Comparison of ENCODE assay signal across 12 mouse cellular contexts in the genomic region with DNA sequence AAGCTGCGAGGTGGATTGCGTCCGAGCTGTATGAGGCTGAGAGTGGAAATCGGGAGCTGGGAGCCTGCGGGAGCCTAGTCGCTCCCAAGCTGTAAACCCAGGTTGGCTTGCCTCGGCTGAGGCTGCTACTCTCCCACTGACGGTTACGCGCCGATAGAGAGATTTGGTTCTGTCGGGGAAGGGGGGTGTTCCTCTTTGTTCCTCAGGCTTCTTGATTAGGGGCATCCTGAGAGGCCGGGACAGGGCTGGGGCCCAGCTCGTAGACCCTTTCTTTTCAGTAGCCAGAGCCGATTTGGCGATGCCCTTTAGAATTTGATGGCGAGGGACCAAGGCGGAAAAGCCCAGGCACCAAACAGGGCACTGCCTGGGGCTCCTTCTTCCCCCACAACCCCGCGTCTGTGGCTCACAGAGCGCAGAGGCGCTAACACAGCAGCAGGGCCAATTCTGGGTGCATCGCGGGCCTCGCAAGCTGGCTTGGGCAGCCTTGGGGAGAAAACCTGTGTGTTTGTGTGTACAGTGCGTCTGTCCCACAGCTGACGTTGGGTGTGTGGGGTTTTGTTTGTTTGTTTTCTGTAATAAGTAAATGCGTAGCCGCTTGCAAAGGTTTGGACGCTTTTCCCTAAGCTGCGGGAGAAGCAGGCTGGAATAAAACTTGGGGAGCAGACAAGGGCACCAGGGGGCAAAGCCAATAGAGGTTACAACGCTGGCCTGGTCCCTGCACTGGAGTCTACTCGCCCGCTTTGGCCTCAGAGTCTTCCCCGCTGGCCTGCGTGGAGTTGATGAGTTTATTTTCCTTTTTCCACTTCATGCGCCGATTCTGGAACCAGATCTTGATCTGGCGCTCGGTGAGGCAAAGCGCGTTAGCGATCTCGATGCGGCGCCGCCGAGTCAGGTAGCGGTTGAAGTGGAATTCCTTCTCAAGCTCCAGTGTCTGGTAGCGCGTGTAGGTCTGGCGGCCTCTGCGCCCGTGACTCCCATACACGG. TPM values are rescaled to one million over a fixed set of nuclear protein-coding genes. Genes with fewer than 3 reads are reported as not detected.
A peak's percentile ranks its signal among the peaks of the same experiment; 100 is the strongest.
DNase-seq lines count a peak whose midpoint lies in the region; ATAC-seq lines count a peak whose summit lies in the region.
"Had no signal": no experiment of that assay in that cellular context is flagged by ENCODE, and none has a peak within 500 bp of the region (broad histone marks: within the 10 kb centered on the region; RNA-seq: fewer than 3 reads in every experiment).

No protein-coding gene starts in this region.

- no peak overlapping the region for H3K4me3 ChIP-seq in forebrain, embryonic 11.5 days (ENCODE audit: low read depth, low read length)
- no peak overlapping the region for H3K4me3 ChIP-seq in forebrain, embryonic 15.5 days
- H3K4me3 ChIP-seq in midbrain, embryonic 10.5 days = no peak overlapping the region
- H3K4me3 ChIP-seq in midbrain, embryonic 15.5 days = no peak overlapping the region
- H3K4me3 ChIP-seq in limb, embryonic 10.5 days = peak overlapping the region; percentile 90
- H3K4me3 ChIP-seq in forebrain, embryonic 10.5 days = no peak overlapping the region
- H3K4me3 ChIP-seq: forebrain, embryonic 12.5 days had no signal

- no peaks in the 10 kb centered on the region for H3K36me3 ChIP-seq in forebrain, embryonic 11.5 days (ENCODE audit: control insufficient read depth, insufficient read depth, low read length)
- no peaks in the 10 kb centered on the region for H3K36me3 ChIP-seq in forebrain, embryonic 15.5 days
- no peaks in the 10 kb centered on the region for H3K36me3 ChIP-seq in midbrain, embryonic 10.5 days
- H3K36me3 ChIP-seq in midbrain, embryonic 15.5 days (replicated peaks) = no peaks in the 10 kb centered on the region
- peaks cover 55% of the 10 kb centered on the region for H3K36me3 ChIP-seq in limb, embryonic 10.5 days
- no peaks in the 10 kb centered on the region for H3K36me3 ChIP-seq in forebrain, embryonic 10.5 days (replicated peaks)
- H3K36me3 ChIP-seq: forebrain, embryonic 12.5 days had no signal

- peaks cover 7% of the 10 kb centered on the region; the same call in 1 of the 2 replicates for H3K4me1 ChIP-seq in forebrain, embryonic 11.5 days (replicated peaks; ENCODE audit: control insufficient read depth, insufficient read depth, low read length)
- peaks cover 11% of the 10 kb centered on the region for H3K4me1 ChIP-seq in forebrain, embryonic 15.5 days
- H3K4me1 ChIP-seq in midbrain, embryonic 10.5 days = peaks cover 19% of the 10 kb centered on the region
- peaks cover 6% of the 10 kb centered on the region for H3K4me1 ChIP-seq in midbrain, embryonic 15.5 days
- peaks cover 98% of the 10 kb centered on the region for H3K4me1 ChIP-seq in limb, embryonic 10.5 days
- H3K4me1 ChIP-seq in forebrain, embryonic 10.5 days = peaks cover 24% of the 10 kb centered on the region

- H3K27me3 ChIP-seq in forebrain, embryonic 11.5 days (ENCODE audit: control insufficient read depth, insufficient read depth, low read length) = peaks cover 99% of the 10 kb centered on the region
- H3K27me3 ChIP-seq in forebrain, embryonic 15.5 days = peaks cover 97% of the 10 kb centered on the region
- H3K27me3 ChIP-seq in midbrain, embryonic 10.5 days (ENCODE audit: low read depth, poor library complexity, severe bottlenecking) = peaks cover 100% of the 10 kb centered on the region
- peaks cover 98% of the 10 kb centered on the region for H3K27me3 ChIP-seq in midbrain, embryonic 15.5 days (replicated peaks)
- peaks cover 33% of the 10 kb centered on the region for H3K27me3 ChIP-seq in limb, embryonic 10.5 days (ENCODE audit: low read depth, poor library complexity, severe bottlenecking)
- H3K27me3 ChIP-seq in forebrain, embryonic 10.5 days (ENCODE audit: poor library complexity, severe bottlenecking) = peaks cover 100% of the 10 kb centered on the region

- ATAC-seq in forebrain, embryonic 11.5 days (replicated peaks; ENCODE audit: low FRiP score) = no peak
- no peak for ATAC-seq in forebrain, embryonic 15.5 days (replicated peaks)
- no peak for ATAC-seq in midbrain, embryonic 15.5 days (replicated peaks)
- ATAC-seq in erythroid progenitor cell, adult 5-6 weeks (replicated peaks; ENCODE audit: low FRiP score, poor library complexity, severe bottlenecking) = no peak

- no peak overlapping the region for H3K9ac ChIP-seq in forebrain, embryonic 11.5 days (ENCODE audit: low read length)
- no peak overlapping the region for H3K9ac ChIP-seq in forebrain, embryonic 15.5 days (replicated peaks)
- no peak overlapping the region for H3K9ac ChIP-seq in midbrain, embryonic 15.5 days
- H3K9ac ChIP-seq: forebrain, embryonic 12.5 days had no signal

- no peak overlapping the region for H3K27ac ChIP-seq in forebrain, embryonic 11.5 days (ENCODE audit: low read depth, low read length)
- no peak overlapping the region for H3K27ac ChIP-seq in forebrain, embryonic 15.5 days (replicated peaks)
- no peak overlapping the region for H3K27ac ChIP-seq in midbrain, embryonic 10.5 days (replicated peaks)
- H3K27ac ChIP-seq in midbrain, embryonic 15.5 days = no peak overlapping the region
- peak overlapping the region; percentile 99 for H3K27ac ChIP-seq in limb, embryonic 10.5 days
- no peak overlapping the region for H3K27ac ChIP-seq in forebrain, embryonic 10.5 days
- H3K27ac ChIP-seq: forebrain, embryonic 12.5 days had no signal

- H3K9me3 ChIP-seq in forebrain, embryonic 11.5 days (ENCODE audit: control insufficient read depth, low read length) = no peaks in the 10 kb centered on the region
- no peaks in the 10 kb centered on the region for H3K9me3 ChIP-seq in forebrain, embryonic 15.5 days
- H3K9me3 ChIP-seq in midbrain, embryonic 10.5 days (replicated peaks) = no peaks in the 10 kb centered on the region
- no peaks in the 10 kb centered on the region for H3K9me3 ChIP-seq in midbrain, embryonic 15.5 days
- H3K9me3 ChIP-seq in limb, embryonic 10.5 days (replicated peaks) = no peaks in the 10 kb centered on the region
- H3K9me3 ChIP-seq in forebrain, embryonic 10.5 days = no peaks in the 10 kb centered on the region
- H3K9me3 ChIP-seq: forebrain, embryonic 12.5 days had no signal

- DNase-seq in forebrain, embryonic 11.5 days (ENCODE audit: low spot score) = peak; percentile 64
- peak; percentile 51 for DNase-seq in midbrain, embryonic 10.5 days (ENCODE audit: low spot score)
- DNase-seq in limb, embryonic 10.5 days (ENCODE audit: low spot score) = peak; percentile 72
- no peak for DNase-seq in testis, postnatal 14 days (ENCODE audit: low spot score)
- no peak for DNase-seq in forebrain, embryonic 10.5 days (ENCODE audit: extremely low spot score, low spot score)
- DNase-seq: cerebellum, adult 2 months had no signal

- WGBS in forebrain, embryonic 11.5 days = under 1% methylated on average over 55 of the region's 55 CpGs
- WGBS in forebrain, embryonic 15.5 days = under 1% methylated on average over 55 of the region's 55 CpGs
- WGBS in midbrain, embryonic 10.5 days = 1% methylated on average over 55 of the region's 55 CpGs
- under 1% methylated on average over 55 of the region's 55 CpGs for WGBS in midbrain, embryonic 15.5 days
- 2% methylated on average over 55 of the region's 55 CpGs for WGBS in limb, embryonic 10.5 days
- WGBS in forebrain, embryonic 10.5 days = 1% methylated on average over 55 of the region's 55 CpGs

- no peak overlapping the region for H3K4me2 ChIP-seq in forebrain, embryonic 11.5 days (ENCODE audit: low read depth, low read length, severe bottlenecking)
- no peak overlapping the region for H3K4me2 ChIP-seq in forebrain, embryonic 15.5 days (replicated peaks)
- no peak overlapping the region for H3K4me2 ChIP-seq in midbrain, embryonic 15.5 days
- H3K4me2 ChIP-seq: forebrain, embryonic 12.5 days had no signal

RNA-seq across cellular contexts. Expression of gene Hoxa5, which starts 1.5 kb away (rescaled TPM):
- not detected in 2 replicates for polyA plus RNA-seq in forebrain, embryonic 11.5 days (2014; fragmentation: Nextera tagmentation; extraction: Ambion mirVana)
- polyA plus RNA-seq in forebrain, embryonic 15.5 days (2015; fragmentation: Nextera tagmentation; extraction: Ambion mirVana) = not detected in 2 replicates
- polyA plus RNA-seq in midbrain, embryonic 10.5 days (2016; fragmentation: Nextera tagmentation; extraction: Ambion mirVana) = not detected in 2 replicates
- polyA plus RNA-seq in midbrain, embryonic 15.5 days (2015; fragmentation: Nextera tagmentation; extraction: Ambion mirVana) = 0.64 TPM in 1 of 2 replicates, not detected in the other
- 9.8 and 10.4 TPM in 2 replicates for polyA plus RNA-seq in limb, embryonic 10.5 days (2016; fragmentation: Nextera tagmentation; extraction: Ambion mirVana)
- total RNA-seq in erythroid progenitor cell, adult 5-6 weeks (2015; ENCODE audit: low replicate concordance) = not detected in 2 replicates
- not detected in 2 replicates for total RNA-seq in erythroid progenitor cell, adult 5-6 weeks (2017; ENCODE audit: low replicate concordance)
- not detected in 2 replicates for polyA plus RNA-seq in forebrain, embryonic 10.5 days (2016; fragmentation: Nextera tagmentation; extraction: Ambion mirVana)
- polyA plus RNA-seq: forebrain, embryonic 12.5 days had no signal

RNA-seq across cellular contexts. Expression of gene Hoxa6, which starts 2.6 kb away (rescaled TPM):
- polyA plus RNA-seq in forebrain, embryonic 11.5 days (2014; fragmentation: Nextera tagmentation; extraction: Ambion mirVana) = not detected in 2 replicates
- not detected in 2 replicates for polyA plus RNA-seq in forebrain, embryonic 15.5 days (2015; fragmentation: Nextera tagmentation; extraction: Ambion mirVana)
- not detected in 2 replicates for polyA plus RNA-seq in midbrain, embryonic 10.5 days (2016; fragmentation: Nextera tagmentation; extraction: Ambion mirVana)
- not detected in 2 replicates for polyA plus RNA-seq in midbrain, embryonic 15.5 days (2015; fragmentation: Nextera tagmentation; extraction: Ambion mirVana)
- 3.5 and 4.1 TPM in 2 replicates for polyA plus RNA-seq in limb, embryonic 10.5 days (2016; fragmentation: Nextera tagmentation; extraction: Ambion mirVana)
- not detected in 2 replicates for total RNA-seq in erythroid progenitor cell, adult 5-6 weeks (2015; ENCODE audit: low replicate concordance)
- total RNA-seq in erythroid progenitor cell, adult 5-6 weeks (2017; ENCODE audit: low replicate concordance) = not detected in 2 replicates
- not detected in 2 replicates for polyA plus RNA-seq in forebrain, embryonic 10.5 days (2016; fragmentation: Nextera tagmentation; extraction: Ambion mirVana)
- total RNA-seq: liver, adult 2 months had no signal
- polyA plus RNA-seq: forebrain, embryonic 12.5 days; liver, adult 2 months had no signal

RNA-seq across cellular contexts. Expression of gene Hoxa3, which starts 7.2 kb away (rescaled TPM):
- polyA plus RNA-seq in forebrain, embryonic 11.5 days (2014; fragmentation: Nextera tagmentation; extraction: Ambion mirVana) = not detected in 2 replicates
- polyA plus RNA-seq in forebrain, embryonic 15.5 days (2015; fragmentation: Nextera tagmentation; extraction: Ambion mirVana) = not detected in 2 replicates
- not detected in 2 replicates for polyA plus RNA-seq in midbrain, embryonic 10.5 days (2016; fragmentation: Nextera tagmentation; extraction: Ambion mirVana)
- polyA plus RNA-seq in midbrain, embryonic 15.5 days (2015; fragmentation: Nextera tagmentation; extraction: Ambion mirVana) = not detected in 2 replicates
- polyA plus RNA-seq in limb, embryonic 10.5 days (2016; fragmentation: Nextera tagmentation; extraction: Ambion mirVana) = 7.0 and 7.9 TPM in 2 replicates
- not detected in 2 replicates for total RNA-seq in erythroid progenitor cell, adult 5-6 weeks (2015; ENCODE audit: low replicate concordance)
- total RNA-seq in erythroid progenitor cell, adult 5-6 weeks (2017; ENCODE audit: low replicate concordance) = 0.45 TPM in 1 of 2 replicates, not detected in the other
- not detected in 2 replicates for polyA plus RNA-seq in forebrain, embryonic 10.5 days (2016; fragmentation: Nextera tagmentation; extraction: Ambion mirVana)

RNA-seq across cellular contexts. Expression of gene Gm28308, which starts 7.2 kb away (rescaled TPM):
- not detected in 2 replicates for polyA plus RNA-seq in forebrain, embryonic 11.5 days (2014; fragmentation: Nextera tagmentation; extraction: Ambion mirVana)
- polyA plus RNA-seq in forebrain, embryonic 15.5 days (2015; fragmentation: Nextera tagmentation; extraction: Ambion mirVana) = not detected in 2 replicates
- not detected in 2 replicates for polyA plus RNA-seq in midbrain, embryonic 10.5 days (2016; fragmentation: Nextera tagmentation; extraction: Ambion mirVana)
- not detected in 2 replicates for polyA plus RNA-seq in midbrain, embryonic 15.5 days (2015; fragmentation: Nextera tagmentation; extraction: Ambion mirVana)
- polyA plus RNA-seq in limb, embryonic 10.5 days (2016; fragmentation: Nextera tagmentation; extraction: Ambion mirVana) = 0.79 and 1.2 TPM in 2 replicates
- not detected in 2 replicates for total RNA-seq in erythroid progenitor cell, adult 5-6 weeks (2015; ENCODE audit: low replicate concordance)
- total RNA-seq in erythroid progenitor cell, adult 5-6 weeks (2017; ENCODE audit: low replicate concordance) = not detected in 2 replicates
- not detected in 2 replicates for polyA plus RNA-seq in forebrain, embryonic 10.5 days (2016; fragmentation: Nextera tagmentation; extraction: Ambion mirVana)
- total RNA-seq: hematopoietic stem cell, adult 5-6 weeks; liver, adult 2 months had no signal
- polyA plus RNA-seq: cerebellum, adult 2 months; forebrain, embryonic 12.5 days; liver, adult 2 months had no signal

RNA-seq across cellular contexts. Expression of gene Hoxa4, which starts 14.4 kb away (rescaled TPM):
- polyA plus RNA-seq in forebrain, embryonic 11.5 days (2014; fragmentation: Nextera tagmentation; extraction: Ambion mirVana) = not detected in 2 replicates
- polyA plus RNA-seq in forebrain, embryonic 15.5 days (2015; fragmentation: Nextera tagmentation; extraction: Ambion mirVana) = not detected in 2 replicates
- not detected in 2 replicates for polyA plus RNA-seq in midbrain, embryonic 10.5 days (2016; fragmentation: Nextera tagmentation; extraction: Ambion mirVana)
- not detected in 2 replicates for polyA plus RNA-seq in midbrain, embryonic 15.5 days (2015; fragmentation: Nextera tagmentation; extraction: Ambion mirVana)
- polyA plus RNA-seq in limb, embryonic 10.5 days (2016; fragmentation: Nextera tagmentation; extraction: Ambion mirVana) = 1.6 and 1.8 TPM in 2 replicates
- total RNA-seq in erythroid progenitor cell, adult 5-6 weeks (2015; ENCODE audit: low replicate concordance) = not detected in 2 replicates
- not detected in 2 replicates for total RNA-seq in erythroid progenitor cell, adult 5-6 weeks (2017; ENCODE audit: low replicate concordance)
- not detected in 2 replicates for polyA plus RNA-seq in forebrain, embryonic 10.5 days (2016; fragmentation: Nextera tagmentation; extraction: Ambion mirVana)
- polyA plus RNA-seq: forebrain, embryonic 12.5 days had no signal

Comparison
In these comparisons a context has a peak if more than half of its experiments do, and no peak if none do; other contexts are left out.
1. DNase-seq: peak in forebrain, embryonic 11.5 days (single experiment), midbrain, embryonic 10.5 days (single experiment) and limb, embryonic 10.5 days (single experiment); none in testis, postnatal 14 days (single experiment) and forebrain, embryonic 10.5 days (single experiment).